Mouse (Mus musculus): Measurements from ENCODE around the gene Ncbp3. TPM values are rescaled to one million over a fixed set of nuclear protein-coding genes. Genes with fewer than 3 reads are reported as not detected.

The Ncbp3 gene
- total RNA-seq, 1 experiment, result 10.4 TPM

DNA sequence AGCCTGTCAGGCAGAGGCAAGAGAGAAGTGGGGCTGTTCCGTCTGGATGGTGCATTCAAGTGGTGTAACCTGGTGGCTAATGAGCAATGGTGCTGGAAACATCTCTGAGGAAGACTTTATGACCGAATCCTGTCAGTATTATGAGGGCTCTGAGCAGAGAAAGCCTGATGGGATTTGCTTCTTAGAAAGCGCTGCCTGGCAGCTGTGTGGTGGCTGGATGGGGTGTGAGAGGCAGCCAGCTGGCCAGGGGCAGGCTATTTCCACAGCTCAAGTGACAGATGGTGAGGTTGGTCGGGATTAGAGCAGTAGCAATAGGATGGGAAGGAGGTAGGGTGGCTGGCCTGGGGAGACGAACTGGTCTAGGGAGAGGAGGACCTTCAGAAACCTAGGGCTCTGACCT, 16.0 kb upstream of the Ncbp3 start:
- H3K36me3 ChIP-seq (ENCODE audit: control insufficient read depth, insufficient read depth, low read length, poor library complexity, severe bottlenecking), result no peaks in the 10 kb centered on the region
- no peaks in the 10 kb centered on the region for H3K9me3 ChIP-seq (ENCODE audit: control insufficient read depth, insufficient read depth, low read depth, low read length)
- peaks cover 0 to 6% of the 10 kb centered on the region in 2 experiments; a peak in 2 of 4 replicates for H3K4me1 ChIP-seq (ENCODE audit: control insufficient read depth in 2 of 2, insufficient read depth in 2 of 2, low read length in 2 of 2, poor library complexity in 1 of 2)
- TF ChIP-seq HCFC1 (IDR thresholded peaks at IDR 0.05; ENCODE audit: borderline replicate concordance, insufficient read depth, low read length), result no peak
- no peak for TF ChIP-seq ZNF384 (IDR thresholded peaks at IDR 0.05; ENCODE audit: low read depth, low read length)
- TF ChIP-seq ZC3H11A (IDR thresholded peaks at IDR 0.05; ENCODE audit: borderline replicate concordance, low read depth, low read length), result no peak
- TF ChIP-seq MAFK (IDR thresholded peaks at IDR 0.05; ENCODE audit: insufficient read depth, low read depth, low read length), result no peak
- TF ChIP-seq CHD2 (IDR thresholded peaks at IDR 0.05; ENCODE audit: low read depth, low read length), result no peak
- no peak for DNase-seq (ENCODE audit: low read depth, low spot score)
- in situ Hi-C loops (cut with MboI; ENCODE audit: low sequenced_read_pairs in 2 of 2, unreplicated experiment in 2 of 2), result no loop called here
- H3K4me3 ChIP-seq (ENCODE audit: insufficient read depth in 1 of 2, low read depth in 1 of 2, low read length in 2 of 2, poor library complexity in 1 of 2, severe bottlenecking in 1 of 2), result no peak overlapping the region
- H3K27ac ChIP-seq (ENCODE audit: insufficient read depth, low read depth, low read length, poor library complexity, severe bottlenecking), result no peak overlapping the region
- H3K9ac ChIP-seq (ENCODE audit: insufficient read depth, low read depth, low read length, poor library complexity, severe bottlenecking), result no peak overlapping the region

DNA sequence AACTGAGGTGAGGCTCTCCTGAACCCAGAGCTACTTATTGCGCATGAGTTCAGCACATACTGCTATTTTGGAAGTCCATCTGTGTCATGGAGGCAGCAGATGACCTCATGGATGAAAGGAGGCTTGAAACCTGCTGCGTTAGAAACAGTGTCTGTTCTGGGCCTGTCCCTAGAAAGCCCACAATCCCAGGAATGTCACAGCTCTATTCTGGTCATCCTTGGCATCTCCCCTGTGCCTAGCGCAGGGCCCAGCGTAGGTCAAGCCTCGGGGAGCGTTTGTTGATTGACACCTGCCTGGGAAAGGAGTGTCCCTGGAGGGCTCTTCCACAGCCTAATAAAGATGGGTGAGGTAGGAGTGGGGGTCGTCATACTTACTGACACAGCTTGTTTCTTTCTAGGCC, 11.5 kb upstream of the Ncbp3 start:
- H3K4me1 ChIP-seq (ENCODE audit: control insufficient read depth in 2 of 2, insufficient read depth in 2 of 2, low read length in 2 of 2, poor library complexity in 1 of 2), result peaks cover 0 to 7% of the 10 kb centered on the region in 2 experiments; a peak in 1 of 4 replicates
- H3K9ac ChIP-seq (ENCODE audit: insufficient read depth, low read depth, low read length, poor library complexity, severe bottlenecking), result no peak overlapping the region
- in situ Hi-C loops (cut with MboI; ENCODE audit: low sequenced_read_pairs in 2 of 2, unreplicated experiment in 2 of 2), result no loop called here
- H3K4me3 ChIP-seq (ENCODE audit: insufficient read depth in 1 of 2, low read depth in 1 of 2, low read length in 2 of 2, poor library complexity in 1 of 2, severe bottlenecking in 1 of 2), result no peak overlapping the region
- no peaks in the 10 kb centered on the region for H3K9me3 ChIP-seq (ENCODE audit: control insufficient read depth, insufficient read depth, low read depth, low read length)
- DNase-seq (ENCODE audit: low read depth, low spot score), result no peak
- TF ChIP-seq ZNF384 (IDR thresholded peaks at IDR 0.05; ENCODE audit: low read depth, low read length) (no peak), MAFK (IDR thresholded peaks at IDR 0.05; ENCODE audit: insufficient read depth, low read depth, low read length) (no peak), ZC3H11A (IDR thresholded peaks at IDR 0.05; ENCODE audit: borderline replicate concordance, low read depth, low read length) (no peak), CHD2 (IDR thresholded peaks at IDR 0.05; ENCODE audit: low read depth, low read length) (no peak), HCFC1 (IDR thresholded peaks at IDR 0.05; ENCODE audit: borderline replicate concordance, insufficient read depth, low read length) (no peak)
- H3K27ac ChIP-seq (ENCODE audit: insufficient read depth, low read depth, low read length, poor library complexity, severe bottlenecking), result no peak overlapping the region
- H3K36me3 ChIP-seq (ENCODE audit: control insufficient read depth, insufficient read depth, low read length, poor library complexity, severe bottlenecking), result no peaks in the 10 kb centered on the region

GRCm38 (mm10) chr11:73036889-73037288, 10.7 kb upstream of the Ncbp3 start:
- H3K9ac ChIP-seq (ENCODE audit: insufficient read depth, low read depth, low read length, poor library complexity, severe bottlenecking), result no peak overlapping the region
- in situ Hi-C loops (cut with MboI; ENCODE audit: low sequenced_read_pairs in 2 of 2, unreplicated experiment in 2 of 2), result no loop called here
- no peak for DNase-seq (ENCODE audit: low read depth, low spot score)

DNA sequence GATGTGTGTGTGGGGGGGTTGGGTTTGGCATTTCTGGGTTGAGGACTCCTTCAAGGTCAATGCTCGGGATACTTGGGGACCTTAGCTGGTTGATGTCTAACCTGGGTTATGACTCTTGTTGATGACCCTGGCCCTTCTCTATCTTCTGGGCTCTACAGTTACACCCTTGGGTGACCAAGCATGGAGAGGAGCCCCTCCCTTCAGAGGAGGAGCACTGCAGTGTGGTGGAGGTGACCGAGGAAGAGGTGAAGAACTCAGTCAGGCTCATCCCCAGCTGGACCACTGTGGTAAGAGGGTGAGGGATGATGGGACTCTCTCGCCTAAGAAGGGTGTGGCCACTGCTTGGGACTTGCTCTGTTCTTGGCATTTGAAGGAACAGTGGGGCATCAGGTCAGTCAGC, 9.9 kb upstream of the Ncbp3 start:
- Histone ChIP-seq H3K9me3 (ENCODE audit: control insufficient read depth, insufficient read depth, low read depth, low read length) (no peaks in the 10 kb centered on the region), H3K27ac (ENCODE audit: insufficient read depth, low read depth, low read length, poor library complexity, severe bottlenecking) (no peak overlapping the region), H3K4me3 (ENCODE audit: insufficient read depth in 1 of 2, low read depth in 1 of 2, low read length in 2 of 2, poor library complexity in 1 of 2, severe bottlenecking in 1 of 2) (no peak overlapping the region), H3K4me1 (ENCODE audit: control insufficient read depth in 2 of 2, insufficient read depth in 2 of 2, low read length in 2 of 2, poor library complexity in 1 of 2) (peaks cover 0 to 7% of the 10 kb centered on the region in 2 experiments; a peak in 1 of 4 replicates), H3K9ac (ENCODE audit: insufficient read depth, low read depth, low read length, poor library complexity, severe bottlenecking) (no peak overlapping the region), H3K36me3 (ENCODE audit: control insufficient read depth, insufficient read depth, low read length, poor library complexity, severe bottlenecking) (no peaks in the 10 kb centered on the region)
- no peak for DNase-seq (ENCODE audit: low read depth, low spot score)
- TF ChIP-seq MAFK (IDR thresholded peaks at IDR 0.05; ENCODE audit: insufficient read depth, low read depth, low read length) (no peak), ZC3H11A (IDR thresholded peaks at IDR 0.05; ENCODE audit: borderline replicate concordance, low read depth, low read length) (no peak), HCFC1 (IDR thresholded peaks at IDR 0.05; ENCODE audit: borderline replicate concordance, insufficient read depth, low read length) (no peak), CHD2 (IDR thresholded peaks at IDR 0.05; ENCODE audit: low read depth, low read length) (no peak), ZNF384 (IDR thresholded peaks at IDR 0.05; ENCODE audit: low read depth, low read length) (no peak)
- in situ Hi-C loops (cut with MboI; ENCODE audit: low sequenced_read_pairs in 2 of 2, unreplicated experiment in 2 of 2), result no loop called here

More at GRCm38 (mm10) chr11:73036889-73037288, 10.7 kb upstream of the Ncbp3 start:
- Histone ChIP-seq H3K27ac (ENCODE audit: insufficient read depth, low read depth, low read length, poor library complexity, severe bottlenecking) (no peak overlapping the region), H3K9me3 (ENCODE audit: control insufficient read depth, insufficient read depth, low read depth, low read length) (no peaks in the 10 kb centered on the region), H3K36me3 (ENCODE audit: control insufficient read depth, insufficient read depth, low read length, poor library complexity, severe bottlenecking) (no peaks in the 10 kb centered on the region), H3K4me1 (ENCODE audit: control insufficient read depth in 2 of 2, insufficient read depth in 2 of 2, low read length in 2 of 2, poor library complexity in 1 of 2) (peaks cover 0 to 7% of the 10 kb centered on the region in 2 experiments; a peak in 1 of 4 replicates), H3K4me3 (ENCODE audit: insufficient read depth in 1 of 2, low read depth in 1 of 2, low read length in 2 of 2, poor library complexity in 1 of 2, severe bottlenecking in 1 of 2) (no peak overlapping the region)
- TF ChIP-seq HCFC1 (IDR thresholded peaks at IDR 0.05; ENCODE audit: borderline replicate concordance, insufficient read depth, low read length) (no peak), ZC3H11A (IDR thresholded peaks at IDR 0.05; ENCODE audit: borderline replicate concordance, low read depth, low read length) (no peak), ZNF384 (IDR thresholded peaks at IDR 0.05; ENCODE audit: low read depth, low read length) (no peak)

All from ES-E14 (cell line).